Mouse (Mus musculus) left cerebral cortex, adult 6 months (tissue): ENCODE results near the gene Naalad2. TPM values are rescaled to one million over a fixed set of nuclear protein-coding genes. Genes with fewer than 3 reads are reported as not detected.

Experiments
- long read RNA-seq, 2 experiments: library from polyadenylated mRNA; unstranded; transcript quantifications; one replicate each; pipeline ENCODE4 v2.0.0; 2019 to 2020
- polyA plus RNA-seq: library from polyadenylated mRNA; unstranded; fragments of <200 nt; fragmentation: Nextera tagmentation; gene quantifications from 2 replicates; pipeline ENCODE4 v1.2.3, GENCODE M21; 2021

Naalad2 gene
- polyA plus RNA-seq, result 0.43 TPM in 2 replicates
- long read RNA-seq, experiment 1, partial matches to known transcripts, result 0 of 1 reads
- long read RNA-seq, experiment 1, other reads (novel, unspliced or antisense), result 1 of 1 reads
- long read RNA-seq, experiment 2, partial matches to known transcripts, result 1 of 2 reads
- long read RNA-seq, experiment 2, other reads (novel, unspliced or antisense), result 0 of 2 reads

GRCm38 (mm10) chr9:18402895-18403294 is at the start of gene Naalad2:
TSS of gene Naalad2 (minus strand) at chr9:18402995.

GRCm38 (mm10) chr9:18430354-18430753 is 27.6 kb upstream of the Naalad2 start, which contains the start of gene Mbd3l2:
TSS of gene Mbd3l2 (plus strand) at chr9:18430654.

GRCm38 (mm10) chr9:18404118-18404517 is 1.3 kb upstream of the Naalad2 start, which contains the start of gene Ubtfl1:
TSS of gene Ubtfl1 (plus strand) at chr9:18404418.

GRCm38 (mm10) chr9:18291571-18292429 is 111.0 kb downstream of the Naalad2 start, which contains the start of gene Chordc1:
TSS of gene Chordc1 (plus strand) at chr9:18292125.

Other genes with a start within 250 kb of the Naalad2 start
- gene Chordc1, start 110.9 kb downstream of the Naalad2 start, polyA plus RNA-seq, result 84.1 and 109 TPM in 2 replicates
- gene Ubtfl1, start 1.4 kb upstream of the Naalad2 start, polyA plus RNA-seq, result not detected in 2 replicates
- not detected in 2 replicates for gene Mbd3l2, start 27.7 kb upstream of the Naalad2 start, polyA plus RNA-seq
- 0.87 and 1.3 TPM in 2 replicates for gene Zfp558, start 75.3 kb upstream of the Naalad2 start, polyA plus RNA-seq
- not detected in 2 replicates for gene Mbd3l1, start 75.4 kb upstream of the Naalad2 start, polyA plus RNA-seq